Mouse (Mus musculus) spleen, adult 2 months (tissue): ENCODE results near the gene Cbarp. TPM values are rescaled to one million over a fixed set of nuclear protein-coding genes. Genes with fewer than 3 reads are reported as not detected.
A peak's percentile ranks its signal among the peaks of the same experiment; 100 is the strongest.

Experiments
- DNase-seq, 2 experiments: peaks; one replicate each; pipeline versions ENCODE4 v3.0.0 to v3.0.0-alpha.2; 2012 to 2021; ENCODE audit warnings: low spot score in 2 of 2, low read depth in 1 of 2
- H3K27ac ChIP-seq: fragments of 200-500 bp; 2 replicates; pipeline ENCODE4 v1.5.1; 2012; ENCODE audit warnings: low read length, inconsistent platforms; ENCODE audit not compliant: insufficient read depth
- H3K27me3 ChIP-seq: fragments of 200-500 bp; 2 replicates; pipeline ENCODE4 v1.6.1; 2012; ENCODE audit warnings: mild to moderate bottlenecking, moderate library complexity, low read length, inconsistent platforms; ENCODE audit not compliant: control insufficient read depth, insufficient read depth
- H3K36me3 ChIP-seq: fragments of 200-500 bp; 2 replicates; pipeline ENCODE4 v1.6.1; 2012; ENCODE audit warnings: mild to moderate bottlenecking, low read length, inconsistent platforms; ENCODE audit not compliant: control insufficient read depth, insufficient read depth
- H3K4me1 ChIP-seq: fragments of 200-500 bp; 2 replicates; pipeline ENCODE4 v1.6.1; 2011; ENCODE audit warnings: inconsistent platforms; ENCODE audit not compliant: control insufficient read depth, insufficient read depth, insufficient read length
- H3K4me3 ChIP-seq: fragments of 200-500 bp; 2 replicates; pipeline ENCODE4 v1.5.1; 2011; ENCODE audit warnings: mild to moderate bottlenecking, inconsistent platforms; ENCODE audit not compliant: insufficient read depth, insufficient read length; ENCODE audit errors: extremely low read depth
- CTCF ChIP-seq: fragments of 200-500 bp; IDR thresholded peaks from 2 replicates; pipeline ENCODE4 v1.5.1; 2011; ENCODE audit warnings: mild to moderate bottlenecking, inconsistent platforms; ENCODE audit not compliant: insufficient read depth, insufficient read length, insufficient replicate concordance; ENCODE audit errors: extremely low read depth
- POLR2A ChIP-seq: fragments of 200-500 bp; IDR thresholded peaks from 2 replicates; pipeline ENCODE4 v1.6.1; 2011; ENCODE audit warnings: low read depth, low read length, inconsistent platforms
- WGBS: fragments of 180-500 bp; shearing (Covaris S2); methylation state at CpG from one replicate; pipeline ENCODE4 v1.1.7; 2018; 5-methylcytosine and 5-hydroxymethylcytosine counted together
- polyA plus RNA-seq: library from polyadenylated mRNA; depleted of rRNA; stranded (reverse); fragments of >200 nt; gene quantifications from 2 replicates; pipeline ENCODE4 v1.2.3, GENCODE M21; 2012

Cbarp gene
- polyA plus RNA-seq, 1 experiment, result 11.9 TPM

DNA sequence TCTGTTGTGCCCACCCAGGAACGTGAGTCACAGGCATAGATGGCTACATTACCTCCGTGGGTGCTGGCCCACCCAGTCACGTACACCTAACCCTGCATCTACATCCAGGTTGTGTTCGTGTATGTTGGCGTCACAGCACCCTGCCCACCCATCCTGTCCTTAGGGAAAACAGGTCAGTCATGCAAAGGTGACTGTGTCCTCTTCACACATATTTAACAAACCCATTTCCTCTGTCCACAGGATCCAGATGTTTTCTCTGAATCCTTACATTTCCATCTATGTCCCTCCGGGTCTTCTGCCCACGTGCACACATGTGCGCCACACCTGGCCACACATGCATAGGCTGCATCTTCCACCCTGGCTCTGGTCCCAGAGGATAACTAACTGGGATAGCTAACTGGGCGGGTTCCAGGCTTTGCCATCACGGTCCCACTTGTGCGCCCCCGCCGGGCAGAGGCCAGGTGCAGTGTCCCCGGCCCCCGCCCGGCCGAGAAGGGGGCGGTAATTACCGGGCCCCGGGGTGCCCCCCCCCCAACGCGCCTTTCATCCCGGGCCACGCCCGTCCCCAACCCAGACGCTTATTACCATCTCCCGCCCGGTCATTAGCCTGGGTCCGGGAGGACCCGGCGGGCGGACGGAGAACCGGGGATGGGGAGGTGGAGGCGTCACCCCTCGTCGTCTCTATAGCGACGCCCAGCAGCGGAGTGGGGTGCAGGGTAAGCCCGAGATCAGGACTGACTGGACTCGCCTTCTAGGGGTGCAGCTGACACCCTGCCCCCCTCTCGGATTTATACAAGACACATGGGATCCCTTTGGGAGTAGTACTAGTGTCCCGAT is 23.7 kb upstream of the Cbarp start:
- 17% methylated on average over 44 of the region's 44 CpGs for WGBS
- no peak for DNase-seq
- H3K4me1 ChIP-seq, result peaks cover 47% of the 10 kb centered on the region
- H3K27me3 ChIP-seq, result no peaks in the 10 kb centered on the region
- peak overlapping the region; percentile 46; the same call in 1 of the 2 replicates for H3K4me3 ChIP-seq
- H3K27ac ChIP-seq, result peak overlapping the region; percentile 64
- H3K36me3 ChIP-seq, result no peaks in the 10 kb centered on the region
- no peak for TF ChIP-seq POLR2A

DNA sequence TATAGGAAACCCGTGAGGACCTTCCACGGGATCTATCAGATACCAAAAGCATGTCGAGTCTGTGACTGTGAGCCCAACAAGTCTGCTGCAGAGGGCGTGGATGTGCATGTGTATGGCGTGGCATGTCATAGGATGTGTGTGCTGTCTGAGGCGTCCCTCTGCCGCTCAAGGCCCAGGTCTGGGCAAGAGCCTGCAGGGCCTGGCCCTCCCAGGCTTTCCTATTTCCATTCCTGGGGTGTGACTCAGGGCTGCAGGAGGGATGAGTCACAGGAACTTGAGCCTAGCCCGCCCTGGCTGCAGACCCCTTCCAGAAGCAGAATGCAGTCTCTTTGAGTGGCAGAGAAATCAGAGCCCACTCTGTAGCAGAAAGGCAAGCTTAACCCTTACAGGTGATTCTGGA is 23.1 kb upstream of the Cbarp start:
- H3K27me3 ChIP-seq, result no peaks in the 10 kb centered on the region
- H3K4me1 ChIP-seq, result peaks cover 52% of the 10 kb centered on the region
- no peak overlapping the region for H3K27ac ChIP-seq
- DNase-seq, result no peak
- no peaks in the 10 kb centered on the region for H3K36me3 ChIP-seq
- 90% methylated on average over 8 of the region's 8 CpGs for WGBS
- no peak overlapping the region for H3K4me3 ChIP-seq
- TF ChIP-seq CTCF (no peak), POLR2A (no peak)

DNA sequence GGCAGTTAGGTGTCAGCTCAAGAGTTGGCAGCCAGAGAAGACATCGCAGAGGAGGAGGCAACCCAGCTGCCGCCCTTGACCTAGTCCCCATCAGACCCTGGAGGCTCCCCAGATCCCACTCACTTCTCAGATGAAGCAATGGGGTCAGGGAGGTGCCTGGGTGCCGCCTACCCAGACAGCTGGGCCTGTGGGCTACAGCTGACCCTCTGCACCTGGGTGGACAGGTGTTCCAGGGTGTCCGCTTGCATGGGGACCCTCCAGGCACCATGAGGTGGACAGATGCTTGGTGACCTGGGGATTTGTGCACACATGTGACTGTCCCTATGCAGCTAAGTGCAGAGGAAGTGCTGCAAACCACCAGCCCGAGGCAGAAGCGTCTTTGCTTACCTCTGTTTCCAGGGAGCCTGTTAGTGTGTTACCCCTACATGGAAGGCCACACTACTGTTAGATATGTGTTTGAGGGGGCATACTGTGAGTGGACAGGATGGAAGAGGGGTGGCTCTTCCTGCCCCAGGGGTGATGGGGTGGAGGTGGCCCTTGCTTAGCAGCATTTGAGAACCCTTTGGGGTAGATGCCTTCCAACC is 22.2 kb upstream of the Cbarp start:
- Histone ChIP-seq H3K36me3 (no peaks in the 10 kb centered on the region), H3K4me1 (peaks cover 54% of the 10 kb centered on the region), H3K4me3 (no peak overlapping the region), H3K27me3 (no peaks in the 10 kb centered on the region), H3K27ac (peak overlapping the region; percentile 70)
- WGBS, result 54% methylated on average over 6 of the region's 6 CpGs
- no peak for DNase-seq
- TF ChIP-seq POLR2A, result no peak
- no peak for TF ChIP-seq CTCF

DNA sequence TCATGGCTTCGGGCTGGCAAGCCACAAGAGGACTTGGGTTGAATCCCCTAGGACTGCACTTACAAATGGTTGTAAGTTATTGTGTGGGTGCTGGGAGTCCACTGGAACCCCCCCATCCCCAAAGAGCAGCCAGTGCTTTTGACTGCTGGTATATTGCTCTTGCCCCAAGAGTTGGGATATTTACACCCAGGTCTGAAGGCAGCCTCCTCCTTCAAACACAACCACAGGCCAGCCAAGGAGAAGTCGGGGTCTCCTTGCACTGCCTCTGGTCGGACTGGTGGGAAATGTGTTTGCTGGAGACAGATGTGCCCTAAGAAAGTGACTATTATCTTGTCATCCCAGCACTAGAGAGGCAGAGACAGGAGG is 21.6 kb upstream of the Cbarp start:
- H3K4me1 ChIP-seq, result peaks cover 58% of the 10 kb centered on the region
- 71% methylated on average over 3 of the region's 3 CpGs for WGBS
- H3K4me3 ChIP-seq, result no peak overlapping the region
- DNase-seq, result no peak
- peak overlapping the region; percentile 70 for H3K27ac ChIP-seq
- H3K36me3 ChIP-seq, result peaks cover under 1% of the 10 kb centered on the region
- no peaks in the 10 kb centered on the region for H3K27me3 ChIP-seq
- TF ChIP-seq CTCF, result no peak
- no peak for TF ChIP-seq POLR2A

DNA sequence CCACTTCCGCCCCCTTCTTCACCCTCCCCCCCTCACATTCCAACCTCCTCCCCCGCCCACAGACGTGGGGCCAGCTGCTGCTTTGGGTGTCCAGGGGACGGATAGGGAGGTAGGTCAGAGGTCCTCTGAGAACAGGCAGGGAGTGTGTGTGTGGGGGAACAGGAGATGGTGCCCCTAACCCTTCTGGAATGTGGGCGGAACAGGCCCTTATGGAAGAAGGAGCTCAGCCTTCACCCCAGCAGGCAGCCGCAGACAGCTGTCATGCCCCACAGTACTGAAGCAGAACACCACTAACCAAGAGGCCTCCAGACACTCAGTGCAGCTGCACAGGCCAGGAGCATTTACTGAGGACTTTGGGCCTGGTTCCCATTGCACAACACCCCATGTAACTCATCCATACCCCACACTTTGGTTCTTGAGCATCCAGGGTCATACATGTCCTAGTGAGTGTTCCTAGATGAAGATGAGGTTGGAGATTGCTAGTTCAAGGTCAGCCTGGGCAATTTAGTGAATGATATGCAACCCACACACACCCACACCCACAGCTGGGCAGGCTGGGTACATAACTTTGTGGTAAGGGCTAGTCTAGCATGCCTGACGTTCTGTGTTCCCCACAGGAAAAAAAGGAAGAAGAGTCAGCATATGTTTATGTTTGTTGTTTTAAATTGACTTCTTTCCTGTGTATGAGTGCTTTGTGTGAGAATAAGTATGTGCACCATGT is 21.0 kb upstream of the Cbarp start:
- DNase-seq, result no peak

DNA sequence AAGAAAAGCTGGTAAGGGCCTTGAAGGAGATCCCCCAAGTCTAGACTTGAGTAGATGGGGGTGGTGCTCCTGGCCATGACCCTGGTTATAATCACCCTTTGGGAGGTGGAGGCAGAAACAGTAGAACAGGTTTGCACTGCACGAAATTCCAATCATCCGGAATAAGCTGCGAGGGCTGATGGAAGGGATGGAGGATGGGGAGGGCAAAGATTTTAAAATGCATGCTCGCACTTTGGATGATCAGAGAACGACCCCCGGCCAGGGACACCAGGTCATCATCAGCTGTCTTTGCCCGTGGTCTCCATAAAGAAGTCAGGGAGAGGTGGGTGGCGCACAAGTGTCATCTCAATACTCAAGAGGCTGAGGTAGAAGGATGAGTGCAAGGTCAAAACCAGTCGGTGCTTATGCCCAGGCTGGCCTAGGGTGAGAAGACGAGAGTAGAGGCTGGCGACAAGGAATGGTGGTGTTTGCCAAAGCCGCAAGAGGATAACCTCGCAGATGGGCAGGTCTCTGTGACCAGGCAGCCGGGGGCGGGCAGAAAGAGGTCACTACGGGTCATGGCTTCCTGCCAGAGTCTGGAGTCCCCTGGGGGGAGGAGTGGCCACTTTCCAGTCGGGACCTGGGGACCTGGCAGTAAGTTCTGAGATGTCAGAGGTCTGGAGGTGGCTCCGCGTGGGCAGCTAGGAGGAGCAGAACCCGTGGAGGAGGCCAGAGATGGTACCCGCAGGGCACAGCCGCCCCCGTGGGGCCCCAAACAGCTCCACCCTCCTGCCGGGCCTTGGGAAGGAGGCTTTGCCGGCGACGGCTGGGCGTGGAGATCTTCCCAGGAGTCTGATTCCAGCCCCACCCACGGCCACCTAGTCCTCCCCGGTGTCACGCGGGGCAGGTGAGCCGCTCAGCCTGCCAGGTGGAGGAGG is 20.1 kb upstream of the Cbarp start:
- DNase-seq, result peak in 1 of 2 experiments; percentile 61
- TF ChIP-seq CTCF (no peak), POLR2A (no peak)
- H3K4me3 ChIP-seq, result peak overlapping the region; percentile 56
- peaks cover 15% of the 10 kb centered on the region for H3K36me3 ChIP-seq
- peak overlapping the region; percentile 91 for H3K27ac ChIP-seq
- H3K27me3 ChIP-seq, result no peaks in the 10 kb centered on the region
- WGBS, result 3% methylated on average over 33 of the region's 33 CpGs
- H3K4me1 ChIP-seq, result peaks cover 64% of the 10 kb centered on the region

More for the DNA sequence above, 21.0 kb upstream of the Cbarp start:
- H3K27ac ChIP-seq, result peak overlapping the region; percentile 70
- H3K4me1 ChIP-seq, result peaks cover 59% of the 10 kb centered on the region
- H3K27me3 ChIP-seq, result no peaks in the 10 kb centered on the region
- no peak for TF ChIP-seq POLR2A
- no peak for TF ChIP-seq CTCF
- 18% methylated on average over 7 of the region's 7 CpGs for WGBS
- H3K4me3 ChIP-seq, result no peak overlapping the region
- peaks cover 6% of the 10 kb centered on the region for H3K36me3 ChIP-seq
